ENCODE assay signal across 8 mouse cellular contexts in the genomic region with DNA sequence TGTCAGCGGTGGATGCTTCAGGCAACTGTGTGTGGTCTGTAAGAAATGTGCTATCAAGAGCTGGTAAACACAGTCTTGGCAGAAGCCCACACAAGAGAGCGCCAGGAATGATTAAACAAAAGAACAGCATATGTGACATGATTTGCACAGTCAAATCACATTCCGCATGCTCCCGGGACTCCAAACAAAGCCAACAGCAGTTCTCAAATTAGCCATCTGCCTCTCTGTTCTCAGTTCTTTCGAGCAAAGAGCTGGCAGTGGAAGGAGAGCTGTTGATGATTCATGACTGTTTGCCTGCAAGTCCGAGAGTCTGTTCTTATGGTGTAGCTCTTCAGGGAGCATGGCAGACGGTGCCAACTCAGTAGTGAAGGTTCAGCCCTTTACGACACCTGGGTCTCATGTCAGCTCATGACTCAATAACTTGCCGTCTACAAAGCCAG. TPM values are rescaled to one million over a fixed set of nuclear protein-coding genes. Genes with fewer than 3 reads are reported as not detected.
DNase-seq lines count a peak whose midpoint lies in the region; ATAC-seq and TF ChIP-seq lines count a peak whose summit lies in the region.

No protein-coding gene starts in this region.

- peaks cover 18% of the 10 kb centered on the region for H3K4me1 ChIP-seq in stomach, embryonic 16.5 days (ENCODE audit: control insufficient read depth, insufficient read depth, low read length)

- WGBS in stomach, embryonic 16.5 days = 20% methylated on average over 9 of the region's 9 CpGs

- no peaks in the 10 kb centered on the region for H3K36me3 ChIP-seq in stomach, embryonic 16.5 days (ENCODE audit: control insufficient read depth, insufficient read depth, low read length)

- no peak overlapping the region for H3K4me3 ChIP-seq in gastrocnemius, adult 2 months
- H3K4me3 ChIP-seq in stomach, embryonic 16.5 days (replicated peaks; ENCODE audit: low read length) = no peak overlapping the region

- intact Hi-C loops in gastrocnemius, adult 2 months (cut with DNase I) = no loop called here

- H3K27me3 ChIP-seq in stomach, embryonic 16.5 days (ENCODE audit: control insufficient read depth, insufficient read depth, low read length) = no peaks in the 10 kb centered on the region

- TF ChIP-seq CTCF in gastrocnemius, adult 2 months (IDR thresholded peaks at IDR 0.05) = no peak

- H3K9ac ChIP-seq in stomach, embryonic 16.5 days (ENCODE audit: low read length) = no peak overlapping the region

- H3K27ac ChIP-seq in gastrocnemius, adult 2 months = no peak overlapping the region
- H3K27ac ChIP-seq in stomach, embryonic 16.5 days (ENCODE audit: low read length) = peak overlapping the region; percentile 81

- ATAC-seq in stomach, embryonic 16.5 days (ENCODE audit: insufficient read depth, low FRiP score) = peak; percentile 85

- DNase-seq in gastrocnemius, postnatal 10 days = peak; percentile 14
- DNase-seq in gastrocnemius, adult 2 months = no peak
- peak; percentile 95 for DNase-seq in cerebellum, adult 11-12 months
- peak; percentile 67 to 86 for DNase-seq in frontal cortex, postnatal 36 days (ENCODE audit: low spot score in 2 of 2)
- peak; percentile 84 for DNase-seq in layer of hippocampus, adult 9-10 months (ENCODE audit: low spot score)
- DNase-seq in mesoderm, embryonic 11.5 days (ENCODE audit: low read depth, low spot score) = peak; percentile 37
- no peak for DNase-seq in adrenal gland, adult (ENCODE audit: inconsistent age in 2 of 2, low spot score in 1 of 2)

- no peaks in the 10 kb centered on the region for H3K9me3 ChIP-seq in stomach, embryonic 16.5 days (replicated peaks; ENCODE audit: control insufficient read depth, low read length)

- 0 out of 2 replicates have a peak overlapping the region, but pooled peaks have one; percentile 0 for H3K4me2 ChIP-seq in stomach, embryonic 16.5 days (ENCODE audit: low read depth, low read length)

RNA-seq across cellular contexts. Expression of a gene that starts 18.1 kb away (rescaled TPM):
- 1 to 10 TPM; 6.9 to 8.4 TPM for total RNA-seq in gastrocnemius, postnatal 10 days (2021)
- total RNA-seq in gastrocnemius, adult 2 months (2021) = 1 to 10 TPM; 5.5 to 7.0 TPM
- 9.9 and 11.0 TPM in 2 replicates for polyA plus RNA-seq in stomach, embryonic 16.5 days (2015; fragmentation: Nextera tagmentation; extraction: Ambion mirVana)

Comparison
In these comparisons a context has a peak if more than half of its experiments do, and no peak if none do; other contexts are left out.
1. DNase-seq: peak in gastrocnemius, postnatal 10 days (single experiment), cerebellum, adult 11-12 months (single experiment), frontal cortex, postnatal 36 days (2 of 2), layer of hippocampus, adult 9-10 months (single experiment) and mesoderm, embryonic 11.5 days (single experiment); none in gastrocnemius, adult 2 months (single experiment) and adrenal gland, adult (0 of 2).